Mouse (Mus musculus) gastrocnemius, postnatal 36 days (tissue): Measurements from ENCODE around the gene Hist1h2ah. TPM values are rescaled to one million over a fixed set of nuclear protein-coding genes. Genes with fewer than 3 reads are reported as not detected.

Experiments
- DNase-seq, 2 experiments: peaks; one replicate each; pipeline ENCODE4 v3.0.0; 2022
- intact Hi-C: fragments of 180-260 bp; cut with DNase I; formaldehyde crosslinking; loops from one replicate; pipeline ENCODE4 v1.15.1; 2025
- microRNA-seq, 2 experiments: library from miRNA; unstranded; fragments of <30 nt; microRNA quantifications; one replicate each; pipeline ENCODE4 v1.2.0; 2021
- total RNA-seq, 2 experiments: library from RNA; stranded (reverse); gene quantifications; 2 replicates each; pipeline ENCODE4 v1.2.3; 2021

Gene Hist1h2ah
- total RNA-seq, 2 experiments from 2014 or later, result 12.2 to 13.3 TPM

GRCm38 (mm10) chr13:21993957-21994738, 41.2 kb downstream of the Hist1h2ah start:
- no peak for DNase-seq
- intact Hi-C loops, result no loop called here

GRCm38 (mm10) chr13:21992550-21992949, 42.8 kb downstream of the Hist1h2ah start:
- no peak for DNase-seq
- intact Hi-C loops, result no loop called here

Small RNA genes lying within 50 kb of the gene (microRNA-seq; reads per million reads assigned to microRNA genes)
- gene Gm26300, result 0 reads per million in 2 experiments
- 0 reads per million in 2 experiments for gene Gm44390
- gene Gm44486, result 0 reads per million in 2 experiments

Other genes with a start within 250 kb of the Hist1h2ah start
- gene Hist1h2an, start 248.3 kb downstream of the Hist1h2ah start, total RNA-seq, result 1 to 10 TPM; 1.0 to 2.0 TPM
- 1 to 10 TPM; 3.8 to 6.5 TPM for gene Hist1h2bp, start 248.1 kb downstream of the Hist1h2ah start, total RNA-seq
- 10 to 100 TPM; 18.8 to 22.7 TPM for gene Hist1h2bq, start 225.4 kb downstream of the Hist1h2ah start, total RNA-seq
- 1 to 10 TPM in 1 of 2 experiments, under 1 TPM in 1; 0.81 to 6.5 TPM for gene Hist1h2ao, start 225.1 kb downstream of the Hist1h2ah start, total RNA-seq
- 10 to 100 TPM; 61.4 to 75.8 TPM for gene Hist1h4m, start 223.8 kb downstream of the Hist1h2ah start, total RNA-seq
- gene Hist1h4n, start 203.4 kb downstream of the Hist1h2ah start, total RNA-seq, result not detected
- 10 to 100 TPM; 11.5 to 14.3 TPM for gene Hist1h2ap, start 202.1 kb downstream of the Hist1h2ah start, total RNA-seq
- gene Hist1h2br, start 201.8 kb downstream of the Hist1h2ah start, total RNA-seq, result 10 to 100 TPM; 19.2 to 22.2 TPM
- under 1 TPM; 0.26 to 0.30 TPM for gene Zfp184, start 90.5 kb downstream of the Hist1h2ah start, total RNA-seq
- gene Pom121l2, start 54.4 kb downstream of the Hist1h2ah start, total RNA-seq, result not detected
- gene Prss16, start 25.8 kb downstream of the Hist1h2ah start, total RNA-seq, result 1 to 10 TPM in 1 of 2 experiments, not detected in 1; 5.4 TPM
- gene Hist1h2bk, start 302 bp upstream of the Hist1h2ah start, total RNA-seq, result 10 to 100 TPM; 10.8 to 26.5 TPM
- gene Hist1h4i, start 5.8 kb upstream of the Hist1h2ah start, total RNA-seq, result 10 to 100 TPM; 28.7 to 30.9 TPM
- gene Hist1h2ag, start 7.4 kb upstream of the Hist1h2ah start, total RNA-seq, result 10 to 100 TPM in 1 of 2 experiments, 1 to 10 TPM in 1; 8.7 to 11.6 TPM
- gene Hist1h2bj, start 7.6 kb upstream of the Hist1h2ah start, total RNA-seq, result 1 to 10 TPM; 7.6 to 8.9 TPM
- gene Vmn1r188, start 48.9 kb upstream of the Hist1h2ah start, total RNA-seq, result not detected
- gene Vmn1r189, start 70.3 kb upstream of the Hist1h2ah start, total RNA-seq, result not detected
- gene Vmn1r191, start 148.4 kb upstream of the Hist1h2ah start, total RNA-seq, result not detected
- gene Vmn1r192, start 155.6 kb upstream of the Hist1h2ah start, total RNA-seq, result not detected
- gene Vmn1r193, start 187.6 kb upstream of the Hist1h2ah start, total RNA-seq, result not detected
- gene Vmn1r194, start 208.6 kb upstream of the Hist1h2ah start, total RNA-seq, result not detected
- not detected for gene Vmn1r195, start 235.0 kb upstream of the Hist1h2ah start, total RNA-seq